Mouse (Mus musculus) brain, embryonic 14.5 days (tissue): ENCODE results near the gene Sec63.

Source experiments
- CTCF ChIP-seq: fragments of 200-500 bp; IDR thresholded peaks from 2 replicates; pipeline ENCODE4 v1.5.1; 2012; ENCODE audit warnings: inconsistent platforms, mild to moderate bottlenecking, moderate library complexity, borderline replicate concordance; ENCODE audit not compliant: insufficient read depth, insufficient read length; ENCODE audit errors: extremely low read depth
- POLR2A ChIP-seq: fragments of 200-500 bp; IDR thresholded peaks from 2 replicates; pipeline ENCODE4 v1.6.1; 2012; ENCODE audit warnings: mild to moderate bottlenecking, inconsistent platforms, borderline replicate concordance; ENCODE audit not compliant: poor library complexity, insufficient read depth, insufficient read length, severe bottlenecking; ENCODE audit errors: extremely low read depth

- no peak for TF ChIP-seq CTCF
- TF ChIP-seq POLR2A: peak; percentile 46; the same call in 1 of the 2 replicates
Observed at GRCm38 (mm10) chr10:42760999-42761900, at the start of gene Sec63.
